Mouse (Mus musculus): ENCODE measurements at regions not wholly inside any gene's neighbourhood (a gene's known extent, or its start where the extent isn't known, plus 50 kb on each side); places are given as distances from the start of the nearest gene placed in this dataset.

DNA sequence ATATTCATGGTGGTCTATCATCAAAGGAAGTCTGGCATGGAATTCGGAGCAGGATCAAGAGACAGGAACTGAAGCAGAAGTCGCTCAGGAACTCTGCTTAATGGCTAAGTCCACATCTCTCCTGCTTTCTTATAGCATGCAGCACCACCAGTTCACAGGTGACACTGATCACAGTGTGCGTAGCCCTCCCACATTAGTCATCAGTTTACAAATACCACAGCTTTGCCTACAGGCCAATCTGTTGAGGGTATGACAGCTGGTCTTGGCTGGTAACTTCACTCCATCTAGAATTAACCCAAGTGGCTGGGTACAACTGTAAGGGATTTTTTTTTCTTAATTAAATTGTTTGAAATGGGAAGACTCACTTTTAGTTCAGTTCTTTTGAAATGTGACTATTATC is 1219.1 kb downstream of the A830018L16Rik start:
- in situ Hi-C loops (cut with MboI; ENCODE audit: low pct_ligation_motif_present, low pct_unique_long_range_greater_than_20kb, low sequenced_read_pairs) = no loop called here
- dilution Hi-C loops (cut with MboI; ENCODE audit: extremely low pct_ligation_motif_present, extremely low pct_unique_long_range_greater_than_20kb, low sequenced_read_pairs) = no loop called here

DNA sequence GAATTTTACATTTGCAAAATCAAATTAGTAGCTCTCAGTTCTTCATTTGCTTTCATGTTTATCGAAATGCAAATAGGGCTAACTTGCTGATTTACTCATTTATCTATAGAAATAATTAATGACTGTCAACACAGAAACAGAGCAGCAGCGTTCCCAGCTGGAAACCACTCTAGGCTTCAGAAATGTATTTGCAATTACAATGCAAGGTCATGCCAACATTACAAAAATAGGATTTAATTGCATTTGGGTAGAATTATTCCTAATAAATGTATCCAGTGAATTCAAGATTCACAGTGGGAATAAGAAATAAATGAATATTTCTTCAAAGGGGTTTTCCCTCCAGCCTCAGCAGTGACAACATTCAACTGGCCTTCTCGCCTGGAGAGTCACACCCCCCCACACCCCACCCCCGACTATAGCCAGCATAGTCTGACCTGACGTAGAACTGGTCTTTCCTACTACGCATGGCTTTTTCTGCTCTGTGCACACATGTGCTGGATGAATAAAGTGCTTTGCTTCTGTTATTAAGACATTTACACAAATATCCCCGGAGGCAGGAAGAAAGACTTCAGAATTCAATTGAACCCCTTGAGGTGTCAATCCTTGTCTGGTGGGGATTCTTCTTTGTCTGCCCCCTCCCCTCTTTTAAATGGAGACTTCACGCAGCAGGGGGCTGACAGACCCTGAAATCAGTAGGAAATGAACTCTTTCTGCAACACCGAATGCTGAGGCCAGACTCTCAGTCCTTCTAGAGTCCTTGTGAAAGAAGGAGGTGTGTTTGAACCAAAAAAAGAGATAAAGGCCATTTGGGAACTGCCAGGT is 1222.6 kb downstream of the A830018L16Rik start:
- Histone ChIP-seq H3K27me3 (replicated peaks) (no peaks in the 10 kb centered on the region), H3K9me3 (replicated peaks; ENCODE audit: low read length) (no peaks in the 10 kb centered on the region), H3K9ac (ENCODE audit: insufficient read depth, low read depth) (no peak overlapping the region), H3K4me3 (replicated peaks in 1 of 3; ENCODE audit: low read depth in 2 of 3, low read length in 2 of 3, poor library complexity in 1 of 3) (no peak overlapping the region), H3K4me2 (ENCODE audit: insufficient read depth, low read depth, poor library complexity, severe bottlenecking) (no peak overlapping the region), H3K4me1 (ENCODE audit: control insufficient read depth in 1 of 2, insufficient read depth in 2 of 2) (no peaks in the 10 kb centered on the region), H3K36me3 (replicated peaks in 1 of 2; ENCODE audit: control insufficient read depth in 1 of 2, insufficient read depth in 1 of 2, low read length in 1 of 2) (no peaks in the 10 kb centered on the region), H3K79me2 (replicated peaks; ENCODE audit: control insufficient read depth, extremely low read depth, insufficient read depth, poor library complexity, severe bottlenecking) (no peaks in the 10 kb centered on the region), H3K27ac (ENCODE audit: insufficient read depth, low read depth) (no peak overlapping the region)
- in situ Hi-C loops (cut with MboI; ENCODE audit: low pct_ligation_motif_present, low pct_unique_long_range_greater_than_20kb, low sequenced_read_pairs) (no loop called here), dilution Hi-C loops (cut with MboI; ENCODE audit: extremely low pct_ligation_motif_present, extremely low pct_unique_long_range_greater_than_20kb, low sequenced_read_pairs) (no loop called here)
- DNase-seq (ENCODE audit: extremely low read depth) = no peak
- TF ChIP-seq PAX5 (IDR thresholded peaks at IDR 0.05; ENCODE audit: low read length) (no peak), E2F4 (IDR thresholded peaks at IDR 0.05; ENCODE audit: insufficient replicate concordance, low read depth, low read length) (no peak), MAFK (IDR thresholded peaks at IDR 0.05; ENCODE audit: insufficient replicate concordance, low read length) (no peak), UBTF (IDR thresholded peaks at IDR 0.05; ENCODE audit: low read depth, low read length) (no peak), SMC3 (IDR thresholded peaks at IDR 0.05; ENCODE audit: low read depth, low read length) (no peak), ZMIZ1 (IDR thresholded peaks at IDR 0.05; ENCODE audit: low read depth, low read length) (no peak), TCF12 (IDR thresholded peaks at IDR 0.05; ENCODE audit: low read depth, low read length) (no peak), NELFE (IDR thresholded peaks at IDR 0.05; ENCODE audit: low read depth, low read length) (no peak), POLR2AphosphoS2 (IDR thresholded peaks at IDR 0.05; ENCODE audit: low read depth, low read length) (no peak), MXI1 (IDR thresholded peaks at IDR 0.05; ENCODE audit: low read depth, low read length) (no peak), JUND (conservative IDR thresholded peaks at IDR 0.05; ENCODE audit: low read depth, low read length) (no peak), BHLHE40 (IDR thresholded peaks at IDR 0.05; ENCODE audit: low read depth, low read length) (no peak), ELF1 (IDR thresholded peaks at IDR 0.05; ENCODE audit: low read depth, low read length) (no peak), POLR2A (IDR thresholded peaks at IDR 0.05; ENCODE audit: low read depth, low read length) (no peak), ZC3H11A (IDR thresholded peaks at IDR 0.05; ENCODE audit: low read depth, low read length) (no peak), JUN (IDR thresholded peaks at IDR 0.05; ENCODE audit: insufficient read depth, low read depth, low read length) (no peak)

More for the DNA sequence above, 1219.1 kb downstream of the A830018L16Rik start:
- no peak for DNase-seq (ENCODE audit: extremely low read depth)
- no peak overlapping the region for H3K4me3 ChIP-seq (replicated peaks in 1 of 3; ENCODE audit: low read depth in 2 of 3, low read length in 2 of 3, poor library complexity in 1 of 3)
- no peaks in the 10 kb centered on the region for H3K4me1 ChIP-seq (ENCODE audit: control insufficient read depth in 1 of 2, insufficient read depth in 2 of 2)
- no peak overlapping the region for H3K4me2 ChIP-seq (ENCODE audit: insufficient read depth, low read depth, poor library complexity, severe bottlenecking)
- no peaks in the 10 kb centered on the region for H3K79me2 ChIP-seq (replicated peaks; ENCODE audit: control insufficient read depth, extremely low read depth, insufficient read depth, poor library complexity, severe bottlenecking)
- H3K9ac ChIP-seq (ENCODE audit: insufficient read depth, low read depth) = no peak overlapping the region
- H3K27me3 ChIP-seq (replicated peaks) = no peaks in the 10 kb centered on the region
- no peaks in the 10 kb centered on the region for H3K36me3 ChIP-seq (replicated peaks in 1 of 2; ENCODE audit: control insufficient read depth in 1 of 2, insufficient read depth in 1 of 2, low read length in 1 of 2)
- no peak for TF ChIP-seq ZC3H11A (IDR thresholded peaks at IDR 0.05; ENCODE audit: low read depth, low read length)
- no peak for TF ChIP-seq SIN3A (IDR thresholded peaks at IDR 0.05; ENCODE audit: low read length)
- no peak for TF ChIP-seq HCFC1 (IDR thresholded peaks at IDR 0.05; ENCODE audit: low read depth, low read length)
- no peak for TF ChIP-seq ZMIZ1 (IDR thresholded peaks at IDR 0.05; ENCODE audit: low read depth, low read length)
- no peak for TF ChIP-seq MEF2A (IDR thresholded peaks at IDR 0.05; ENCODE audit: borderline replicate concordance, low read depth, low read length)
- TF ChIP-seq KAT2A (IDR thresholded peaks at IDR 0.05; ENCODE audit: insufficient replicate concordance, low read length) = no peak
- TF ChIP-seq CHD2 (IDR thresholded peaks at IDR 0.05; ENCODE audit: low read length) = no peak
- TF ChIP-seq NRF1 (IDR thresholded peaks at IDR 0.05; ENCODE audit: low read depth, low read length) = no peak
- H3K27ac ChIP-seq (ENCODE audit: insufficient read depth, low read depth) = no peak overlapping the region
- H3K9me3 ChIP-seq (replicated peaks; ENCODE audit: low read length) = no peaks in the 10 kb centered on the region
